Mouse (Mus musculus) kidney, adult 2 months (tissue): ENCODE results near the gene Mecom. TPM values are rescaled to one million over a fixed set of nuclear protein-coding genes. Genes with fewer than 3 reads are reported as not detected.

Source experiments
- DNase-seq: peaks from one replicate; pipeline ENCODE4 v3.0.0; 2021
- H3K27ac ChIP-seq: fragments of 200-500 bp; 2 replicates; pipeline ENCODE4 v1.5.1; 2012; ENCODE audit warnings: low read depth, low read length, control low read depth, inconsistent platforms; ENCODE audit not compliant: insufficient read depth
- H3K27me3 ChIP-seq: fragments of 200-500 bp; replicated peaks from 2 replicates; pipeline ENCODE4 v1.6.1; 2012; ENCODE audit warnings: mild to moderate bottlenecking, moderate library complexity, low read length, inconsistent platforms; ENCODE audit not compliant: control insufficient read depth, insufficient read depth
- H3K36me3 ChIP-seq: fragments of 200-500 bp; 2 replicates; pipeline ENCODE4 v1.6.1; 2012; ENCODE audit warnings: mild to moderate bottlenecking, moderate library complexity, low read length, inconsistent platforms; ENCODE audit not compliant: control insufficient read depth, insufficient read depth
- H3K4me1 ChIP-seq: fragments of 200-500 bp; 2 replicates; pipeline ENCODE4 v1.6.1; 2011; ENCODE audit warnings: low read length; ENCODE audit not compliant: control insufficient read depth, insufficient read depth
- H3K4me3 ChIP-seq: fragments of 200-500 bp; 2 replicates; pipeline ENCODE4 v1.5.1; 2011; ENCODE audit warnings: mild to moderate bottlenecking, low read depth, low read length, control low read depth; ENCODE audit not compliant: insufficient read depth
- CTCF ChIP-seq: fragments of 200-500 bp; conservative IDR thresholded peaks from 2 replicates; pipeline ENCODE4 v1.5.1; 2011; ENCODE audit warnings: low read depth, mild to moderate bottlenecking, control low read depth, low read length, moderate library complexity, mixed read lengths; ENCODE audit not compliant: insufficient read depth, insufficient read length
- POLR2A ChIP-seq: fragments of 200-500 bp; IDR thresholded peaks from one replicate; pipeline ENCODE4 v1.6.1; 2011; ENCODE audit warnings: low read depth, low read length, control low read depth
- WGBS: fragments of 180-500 bp; shearing (Covaris S2); methylation state at CpG from one replicate; pipeline ENCODE4 v1.1.7; 2018; 5-methylcytosine and 5-hydroxymethylcytosine counted together
- polyA plus RNA-seq: library from polyadenylated mRNA; depleted of rRNA; stranded (reverse); fragments of >200 nt; gene quantifications from 2 replicates; pipeline ENCODE4 v1.2.3, GENCODE M21; 2012

The Mecom gene
- polyA plus RNA-seq, 1 experiment, result 12.9 TPM

DNA sequence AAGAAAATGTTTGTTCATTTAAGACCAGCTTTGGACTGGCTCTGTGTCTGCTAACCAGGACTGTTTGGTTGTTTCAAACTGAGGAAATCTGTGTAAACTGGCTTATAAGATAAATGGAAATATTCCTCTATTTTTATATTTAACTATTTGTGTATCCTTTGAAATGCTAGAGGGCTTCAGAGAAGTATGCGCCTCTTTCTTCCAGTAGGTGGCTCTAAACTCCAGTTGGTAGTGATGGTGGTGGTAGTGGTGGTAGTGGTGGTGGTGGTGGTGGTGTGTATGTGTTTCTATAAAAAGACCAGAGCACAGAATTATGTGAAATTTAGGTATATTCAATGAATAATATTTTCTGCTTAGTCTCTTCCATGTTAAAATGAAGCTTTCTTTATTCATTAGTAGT is 548.8 kb downstream of the Mecom start:
- Histone ChIP-seq H3K27ac (no peak overlapping the region), H3K4me1 (peaks cover 6% of the 10 kb centered on the region; the same call in 1 of the 2 replicates), H3K4me3 (no peak overlapping the region), H3K36me3 (no peaks in the 10 kb centered on the region), H3K27me3 (no peaks in the 10 kb centered on the region)
- WGBS, result 68% methylated on average over 1 of the region's 1 CpGs
- DNase-seq, result no peak
- TF ChIP-seq POLR2A (no peak), CTCF (peak; percentile 28; the same call in 1 of the 2 replicates)

DNA sequence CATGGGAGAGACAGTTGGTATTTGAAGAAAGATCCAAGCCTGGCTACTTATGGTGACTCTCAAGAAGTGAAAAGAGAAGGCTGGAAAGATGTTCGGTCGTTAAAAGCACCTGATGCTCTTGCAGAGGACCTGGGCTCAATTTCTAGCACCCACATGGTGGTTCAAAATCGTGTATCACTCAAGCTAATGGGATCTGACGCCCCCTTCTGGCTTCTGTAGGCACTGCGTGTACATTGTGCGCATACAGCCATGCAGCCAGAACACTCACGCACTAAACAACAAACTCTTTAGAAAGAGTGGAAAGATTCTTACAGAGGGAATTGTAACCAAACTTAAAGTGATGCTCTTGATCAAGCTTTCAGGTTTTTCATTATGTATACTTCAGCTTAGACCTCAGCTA is 550.7 kb downstream of the Mecom start:
- no peaks in the 10 kb centered on the region for H3K36me3 ChIP-seq
- WGBS, result 81% methylated on average over 7 of the region's 7 CpGs
- no peaks in the 10 kb centered on the region for H3K27me3 ChIP-seq
- TF ChIP-seq CTCF, result no peak
- no peak for TF ChIP-seq POLR2A
- no peak overlapping the region for H3K27ac ChIP-seq
- peaks cover 6% of the 10 kb centered on the region; the same call in 1 of the 2 replicates for H3K4me1 ChIP-seq
- H3K4me3 ChIP-seq, result no peak overlapping the region
- DNase-seq, result no peak

DNA sequence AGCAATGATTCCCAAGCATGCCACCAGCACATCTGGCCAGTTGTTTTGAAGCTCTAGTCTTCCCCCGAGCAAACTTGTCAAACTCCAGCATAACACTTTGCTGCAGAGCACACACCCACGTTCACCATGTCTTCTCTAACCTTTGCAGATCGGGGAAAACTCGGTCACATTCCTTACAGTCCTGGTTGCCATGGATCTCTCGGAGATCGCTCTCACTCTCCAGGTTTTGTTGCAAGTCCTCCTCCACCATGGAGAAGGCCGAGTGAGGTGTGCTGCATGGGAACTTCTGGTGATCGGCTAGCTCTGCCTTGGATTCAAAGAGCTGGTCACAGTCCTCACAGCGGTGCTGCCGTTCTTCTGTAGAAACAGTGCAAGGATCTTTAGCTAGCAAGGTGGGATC is 554.5 kb downstream of the Mecom start:
- Histone ChIP-seq H3K4me3 (no peak overlapping the region), H3K4me1 (no peaks in the 10 kb centered on the region), H3K27ac (peak overlapping the region; percentile 26; the same call in 1 of the 2 replicates), H3K27me3 (no peaks in the 10 kb centered on the region), H3K36me3 (no peaks in the 10 kb centered on the region)
- no peak for DNase-seq
- 42% methylated on average over 10 of the region's 10 CpGs for WGBS
- TF ChIP-seq CTCF (no peak), POLR2A (no peak)

DNA sequence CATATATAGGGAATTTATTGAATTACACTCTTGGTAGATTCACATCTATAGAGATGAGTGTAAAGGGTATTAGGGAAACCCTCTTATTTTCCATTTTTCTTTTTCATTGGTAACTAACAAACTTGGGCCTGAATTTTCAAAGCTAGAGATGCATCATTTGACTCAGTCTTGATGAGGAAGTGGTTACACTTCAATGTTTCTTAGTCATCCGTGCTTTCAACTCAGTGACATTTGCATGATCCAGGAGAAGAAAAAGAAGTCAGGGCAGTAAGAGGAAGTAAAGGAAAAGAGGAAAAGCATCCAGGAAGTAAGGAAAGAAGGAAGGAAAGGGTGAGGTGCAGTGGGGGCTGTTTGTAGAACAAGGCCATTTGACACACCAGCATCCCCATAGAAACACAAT is 556.3 kb downstream of the Mecom start:
- Histone ChIP-seq H3K36me3 (no peaks in the 10 kb centered on the region), H3K4me3 (no peak overlapping the region), H3K4me1 (no peaks in the 10 kb centered on the region), H3K27me3 (no peaks in the 10 kb centered on the region), H3K27ac (no peak overlapping the region)
- whole genome bisulfite sequencing, result 49% methylated on average over 1 of the region's 1 CpGs
- TF ChIP-seq CTCF (no peak), POLR2A (no peak)
- no peak for DNase-seq

DNA sequence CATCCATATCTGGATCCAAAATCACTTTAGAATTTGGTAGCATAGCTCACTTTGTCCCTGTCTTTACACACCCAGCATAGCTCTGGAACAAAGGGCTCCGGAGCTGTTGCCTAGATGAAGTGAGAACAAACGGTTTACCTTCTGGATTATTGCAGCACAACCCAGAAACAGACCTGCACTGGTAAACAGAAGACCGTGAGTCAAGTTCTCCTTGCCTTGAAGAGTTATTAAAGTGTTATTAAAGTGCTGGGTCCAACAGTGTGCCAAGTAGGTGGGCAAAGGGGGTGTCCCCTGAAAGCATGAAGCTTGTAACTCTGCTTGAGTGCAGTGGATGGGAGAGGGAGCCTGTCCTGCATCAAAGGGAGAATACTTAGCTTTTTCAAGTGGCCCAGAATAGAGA is 563.4 kb downstream of the Mecom start:
- TF ChIP-seq CTCF (no peak), POLR2A (no peak)
- H3K36me3 ChIP-seq, result peaks cover 2% of the 10 kb centered on the region; the same call in 1 of the 2 replicates
- no peak overlapping the region for H3K4me3 ChIP-seq
- no peaks in the 10 kb centered on the region for H3K4me1 ChIP-seq
- no peak overlapping the region for H3K27ac ChIP-seq
- WGBS, result 74% methylated on average over 3 of the region's 3 CpGs
- no peaks in the 10 kb centered on the region for H3K27me3 ChIP-seq
- no peak for DNase-seq

DNA sequence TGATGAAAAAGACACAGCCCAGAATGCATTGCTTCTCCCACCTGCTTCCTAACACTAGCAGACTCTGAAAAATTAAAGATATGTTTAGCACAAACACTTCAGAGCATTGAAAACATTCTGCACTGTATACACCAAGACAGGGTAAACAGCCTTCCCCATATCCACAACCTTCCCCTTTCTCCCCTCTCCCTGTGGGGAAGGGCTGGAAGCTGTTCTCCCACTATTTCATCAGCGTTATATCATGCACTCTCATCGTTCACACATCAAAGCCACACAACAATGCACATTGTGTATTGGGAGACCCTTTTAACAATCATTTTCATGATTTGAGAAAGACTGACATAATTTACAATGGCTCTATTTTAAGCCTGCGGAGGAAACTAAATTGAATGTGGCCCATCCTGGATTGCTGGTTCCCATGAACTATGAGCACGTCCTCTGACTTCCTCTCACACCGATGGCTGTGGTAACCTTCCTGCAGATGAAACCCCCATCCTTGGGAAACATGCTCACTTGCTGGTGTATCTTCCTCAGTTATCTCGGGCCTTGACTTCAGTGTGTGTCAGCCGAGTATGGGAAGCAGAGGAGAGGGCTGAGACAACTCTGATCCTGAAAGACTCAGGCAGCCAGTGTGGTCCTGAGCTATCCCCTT is 566.4 kb downstream of the Mecom start:
- Histone ChIP-seq H3K27ac (peak overlapping the region; percentile 82), H3K27me3 (no peaks in the 10 kb centered on the region), H3K4me3 (no peak overlapping the region), H3K4me1 (0 out of 2 replicates have a peak, but pooled peaks cover 3% of the 10 kb centered on the region), H3K36me3 (peaks cover 2% of the 10 kb centered on the region; the same call in 1 of the 2 replicates)
- peak; percentile 63 for DNase-seq
- TF ChIP-seq CTCF, result no peak
- WGBS, result 67% methylated on average over 7 of the region's 7 CpGs

DNA sequence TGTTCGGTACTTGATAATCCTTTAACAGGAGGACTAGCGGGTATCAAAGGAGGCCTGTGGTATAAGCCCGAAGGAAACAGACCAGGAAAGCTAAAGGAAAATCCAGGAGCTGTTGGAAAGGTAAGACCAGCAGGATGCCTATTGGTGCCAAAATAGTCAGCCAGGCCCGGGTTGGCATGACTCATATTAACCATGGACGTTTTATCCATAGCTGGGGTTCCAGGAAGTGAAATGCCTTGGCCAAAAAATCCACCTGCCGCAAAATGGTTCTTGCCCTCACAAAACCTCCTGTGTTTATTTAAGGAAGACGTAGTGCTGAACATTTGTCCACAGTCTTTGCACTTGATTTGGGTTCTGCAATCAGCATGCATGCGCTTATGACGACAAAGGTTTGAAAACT is 567.3 kb downstream of the Mecom start:
- no peak for DNase-seq
- Histone ChIP-seq H3K36me3 (peaks cover 2% of the 10 kb centered on the region; the same call in 1 of the 2 replicates), H3K27me3 (no peaks in the 10 kb centered on the region), H3K27ac (peak overlapping the region; percentile 56; the same call in 1 of the 2 replicates), H3K4me3 (no peak overlapping the region), H3K4me1 (0 out of 2 replicates have a peak, but pooled peaks cover 3% of the 10 kb centered on the region)
- 82% methylated on average over 9 of the region's 9 CpGs for WGBS
- TF ChIP-seq POLR2A (no peak), CTCF (no peak)

DNA sequence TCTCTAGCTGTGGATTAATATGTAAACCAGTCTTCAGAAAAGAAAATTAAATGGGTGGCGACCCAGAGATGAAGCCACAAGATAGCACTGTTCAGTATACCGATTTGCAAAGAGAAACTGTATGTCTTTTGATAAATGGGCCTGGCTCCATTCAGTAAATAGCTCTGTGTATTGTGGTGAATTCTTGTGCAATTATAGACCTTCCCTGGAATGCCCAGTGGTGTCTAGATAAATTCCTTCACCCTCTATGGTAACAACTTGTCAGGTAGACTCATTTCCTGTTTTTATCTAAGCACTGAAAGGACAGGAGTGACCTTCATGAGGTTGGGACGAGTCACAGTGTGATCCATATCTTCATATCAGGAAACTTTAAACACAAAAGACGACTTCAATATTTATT is 571.2 kb downstream of the Mecom start:
- TF ChIP-seq POLR2A, result no peak
- TF ChIP-seq CTCF, result no peak
- H3K27me3 ChIP-seq, result no peaks in the 10 kb centered on the region
- peaks cover 2% of the 10 kb centered on the region; the same call in 1 of the 2 replicates for H3K36me3 ChIP-seq
- H3K4me1 ChIP-seq, result 0 out of 2 replicates have a peak, but pooled peaks cover 3% of the 10 kb centered on the region
- no peak overlapping the region for H3K4me3 ChIP-seq
- peak; percentile 24 for DNase-seq
- WGBS, result 42% methylated on average over 4 of the region's 4 CpGs
- peak overlapping the region; percentile 31 for H3K27ac ChIP-seq
